Mouse (Mus musculus): ENCODE data around the gene Prss43.

DNA sequence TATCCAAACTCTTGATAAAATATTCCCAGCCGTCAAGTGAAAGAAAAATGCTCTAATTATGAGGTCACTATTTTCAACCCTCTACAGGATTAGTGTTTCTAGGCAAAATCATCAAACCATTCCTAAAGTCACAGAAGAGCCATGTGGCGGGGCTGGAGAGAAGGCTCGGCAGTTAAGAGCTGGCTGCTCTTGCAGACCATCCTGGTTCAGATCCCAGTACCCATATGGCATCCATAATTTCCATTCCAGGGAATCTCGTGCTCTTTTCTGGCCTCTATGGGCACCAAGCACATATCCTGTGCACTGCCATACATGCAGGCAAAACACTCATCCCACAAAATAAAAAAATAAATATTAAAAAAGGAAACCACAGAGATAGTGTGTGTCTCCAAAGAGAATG, 1.1 kb upstream of the Prss43 start:
- no peak for TF ChIP-seq EP300 (optimal IDR thresholded peaks at IDR 0.05)
- no peak for TF ChIP-seq CTCF (IDR thresholded peaks at IDR 0.05; ENCODE audit: low read depth)

Measured in stomach, postnatal 0 days (tissue).